Mouse (Mus musculus): ENCODE measurements around the gene Ppp1r13l. TPM values are rescaled to one million over a fixed set of nuclear protein-coding genes. Genes with fewer than 3 reads are reported as not detected.

Ppp1r13l gene
- polyA plus RNA-seq, 1 experiment from 2014 or later = 4.9 TPM

DNA sequence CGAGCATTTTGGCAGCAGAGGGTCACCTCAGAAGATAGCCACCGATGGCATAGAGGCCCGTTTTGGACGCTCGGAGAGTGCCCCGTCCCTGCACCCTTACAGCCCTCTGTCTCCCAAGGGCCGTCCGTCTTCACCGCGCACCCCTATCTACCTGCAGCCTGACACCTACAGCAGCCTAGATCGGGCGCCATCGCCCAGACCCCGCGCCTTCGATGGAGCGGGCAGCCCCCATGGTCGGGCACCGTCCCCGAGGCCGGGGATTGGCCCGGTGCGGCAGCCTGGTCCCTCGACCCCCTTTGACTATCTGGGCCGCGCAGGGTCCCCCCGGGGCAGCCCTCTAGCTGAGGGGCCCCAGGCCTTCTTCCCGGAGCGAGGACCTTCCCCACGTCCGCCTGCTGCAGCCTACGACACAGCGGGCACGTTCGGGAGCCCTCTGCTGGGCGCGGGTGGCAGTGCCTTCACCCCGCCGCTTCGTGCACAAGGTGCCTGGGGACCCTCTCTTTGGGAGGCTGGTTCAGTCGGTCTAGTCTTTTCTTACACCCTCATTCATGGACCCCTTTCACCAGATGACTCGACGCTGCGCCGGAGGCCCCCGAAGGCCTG, 10.4 kb downstream of the Ppp1r13l start:
- Histone ChIP-seq H3K4me3 (ENCODE audit: low read length) (peak overlapping the region; percentile 36), H3K27ac (ENCODE audit: low read length) (no peak overlapping the region), H3K4me1 (replicated peaks; ENCODE audit: control insufficient read depth, insufficient read depth, low read length) (peaks cover 3% of the 10 kb centered on the region), H3K4me2 (ENCODE audit: low read depth, low read length) (peak overlapping the region; percentile 65), H3K9me3 (ENCODE audit: control insufficient read depth, low read length) (no peaks in the 10 kb centered on the region), H3K27me3 (ENCODE audit: control insufficient read depth, insufficient read depth, low read depth, low read length) (no peaks in the 10 kb centered on the region; the same call in 1 of the 2 replicates), H3K9ac (ENCODE audit: low read length) (peak overlapping the region; percentile 56), H3K36me3 (ENCODE audit: control insufficient read depth, insufficient read depth, low read length) (no peaks in the 10 kb centered on the region)
- 12% methylated on average over 46 of the region's 46 CpGs for WGBS
- peak; percentile 61 for ATAC-seq (ENCODE audit: low read depth)

DNA sequence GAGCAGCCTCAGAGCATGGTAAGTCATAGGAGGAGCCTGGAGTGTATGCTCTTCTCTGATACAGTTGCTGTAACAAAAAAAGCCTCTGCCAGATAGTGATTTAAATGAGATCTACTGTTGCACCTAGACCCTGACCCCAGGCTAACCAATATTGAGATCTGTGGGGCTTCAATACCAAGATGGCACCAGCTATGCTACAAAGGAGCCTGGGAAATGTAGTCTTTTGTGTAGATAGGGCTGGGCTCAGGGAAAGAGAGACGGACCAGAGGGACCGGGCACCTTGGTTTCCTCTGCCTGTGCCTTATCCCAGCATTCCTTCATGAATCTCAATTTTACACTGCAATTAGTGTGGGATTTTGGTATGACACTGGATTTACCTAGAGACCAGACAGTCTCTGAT, 13.8 kb downstream of the Ppp1r13l start:
- H3K4me2 ChIP-seq (ENCODE audit: low read depth, low read length) = no peak overlapping the region
- no peaks in the 10 kb centered on the region for H3K36me3 ChIP-seq (ENCODE audit: control insufficient read depth, insufficient read depth, low read length)
- no peak for ATAC-seq (ENCODE audit: low read depth)
- H3K9me3 ChIP-seq (ENCODE audit: control insufficient read depth, low read length) = no peaks in the 10 kb centered on the region
- H3K4me3 ChIP-seq (ENCODE audit: low read length) = no peak overlapping the region
- H3K27me3 ChIP-seq (ENCODE audit: control insufficient read depth, insufficient read depth, low read depth, low read length) = no peaks in the 10 kb centered on the region; the same call in 1 of the 2 replicates
- H3K27ac ChIP-seq (ENCODE audit: low read length) = no peak overlapping the region
- H3K9ac ChIP-seq (ENCODE audit: low read length) = no peak overlapping the region
- peaks cover 3% of the 10 kb centered on the region for H3K4me1 ChIP-seq (replicated peaks; ENCODE audit: control insufficient read depth, insufficient read depth, low read length)
- WGBS = 91% methylated on average over 2 of the region's 2 CpGs

DNA sequence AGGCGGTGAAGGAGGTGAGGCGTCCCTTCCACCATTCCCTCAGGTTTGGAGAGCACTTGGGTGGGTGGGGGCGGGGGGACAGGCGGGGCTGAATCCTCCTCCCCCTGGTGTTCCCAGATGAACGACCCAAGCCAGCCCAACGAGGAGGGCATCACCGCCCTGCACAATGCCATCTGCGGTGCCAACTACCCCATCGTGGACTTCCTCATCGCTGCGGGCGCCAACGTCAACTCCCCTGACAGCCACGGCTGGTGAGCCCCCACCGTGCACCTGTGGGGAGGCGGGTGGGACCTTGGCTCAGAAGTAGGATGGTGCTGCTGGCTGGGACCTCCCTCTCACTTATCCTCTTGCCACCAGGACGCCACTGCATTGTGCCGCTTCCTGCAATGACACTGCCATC, 15.8 kb downstream of the Ppp1r13l start:
- Histone ChIP-seq H3K4me3 (ENCODE audit: low read length) (no peak overlapping the region), H3K27ac (ENCODE audit: low read length) (no peak overlapping the region), H3K27me3 (ENCODE audit: control insufficient read depth, insufficient read depth, low read depth, low read length) (no peaks in the 10 kb centered on the region), H3K4me1 (replicated peaks; ENCODE audit: control insufficient read depth, insufficient read depth, low read length) (no peaks in the 10 kb centered on the region), H3K9ac (ENCODE audit: low read length) (no peak overlapping the region), H3K9me3 (ENCODE audit: control insufficient read depth, low read length) (no peaks in the 10 kb centered on the region), H3K4me2 (ENCODE audit: low read depth, low read length) (no peak overlapping the region), H3K36me3 (ENCODE audit: control insufficient read depth, insufficient read depth, low read length) (no peaks in the 10 kb centered on the region)
- WGBS = 72% methylated on average over 18 of the region's 18 CpGs
- no peak for ATAC-seq (ENCODE audit: low read depth)

DNA sequence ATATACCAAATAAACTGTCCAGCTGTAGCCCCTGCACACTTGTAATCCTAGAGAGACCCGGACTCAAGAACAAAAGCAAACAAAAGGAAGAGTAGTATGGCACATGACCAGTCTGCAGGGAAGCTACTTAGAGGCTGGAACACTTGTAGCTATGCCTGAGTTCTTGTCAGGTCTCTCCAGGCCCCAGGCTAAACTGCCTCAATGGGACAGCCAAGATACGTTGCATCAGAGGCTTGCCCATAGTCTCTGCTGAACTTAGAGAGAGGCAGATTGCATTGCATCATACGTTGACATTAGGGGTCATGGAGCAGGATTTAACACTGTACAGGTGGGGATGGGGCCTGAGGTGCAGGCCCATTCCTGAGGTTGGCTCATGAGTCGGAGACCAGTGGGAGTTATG, 16.5 kb downstream of the Ppp1r13l start:
- no peak overlapping the region for H3K9ac ChIP-seq (ENCODE audit: low read length)
- 67% methylated on average over 4 of the region's 4 CpGs for WGBS
- H3K27me3 ChIP-seq (ENCODE audit: control insufficient read depth, insufficient read depth, low read depth, low read length) = no peaks in the 10 kb centered on the region
- no peak overlapping the region for H3K4me2 ChIP-seq (ENCODE audit: low read depth, low read length)
- no peak overlapping the region for H3K27ac ChIP-seq (ENCODE audit: low read length)
- ATAC-seq (ENCODE audit: low read depth) = 0 out of 2 replicates have a peak, but pooled peaks have one; percentile 11
- no peaks in the 10 kb centered on the region for H3K36me3 ChIP-seq (ENCODE audit: control insufficient read depth, insufficient read depth, low read length)
- no peaks in the 10 kb centered on the region for H3K4me1 ChIP-seq (replicated peaks; ENCODE audit: control insufficient read depth, insufficient read depth, low read length)
- no peak overlapping the region for H3K4me3 ChIP-seq (ENCODE audit: low read length)
- H3K9me3 ChIP-seq (ENCODE audit: control insufficient read depth, low read length) = no peaks in the 10 kb centered on the region

DNA sequence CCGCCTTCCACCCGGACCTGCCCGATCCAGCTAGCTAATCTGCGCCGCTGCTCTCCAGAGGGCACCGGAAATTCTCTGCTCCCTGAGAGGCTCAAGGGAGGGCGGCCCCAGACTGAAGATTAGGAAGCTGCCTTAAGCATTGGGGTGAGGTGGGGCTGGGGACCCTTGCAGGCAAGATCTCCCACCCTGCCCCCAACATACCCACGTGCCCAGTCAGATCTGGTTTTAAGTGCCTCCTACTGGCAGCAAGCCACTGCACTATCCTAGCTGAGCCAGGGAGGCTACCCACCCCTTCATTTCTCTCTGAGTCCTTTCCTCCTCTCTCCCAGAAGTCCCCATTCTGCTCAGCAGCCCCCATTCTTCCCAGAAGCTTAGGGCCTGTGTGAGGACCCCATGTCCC, 18.5 kb downstream of the Ppp1r13l start:
- Histone ChIP-seq H3K27ac (ENCODE audit: low read length) (no peak overlapping the region), H3K9ac (ENCODE audit: low read length) (no peak overlapping the region), H3K9me3 (ENCODE audit: control insufficient read depth, low read length) (no peaks in the 10 kb centered on the region), H3K36me3 (ENCODE audit: control insufficient read depth, insufficient read depth, low read length) (no peaks in the 10 kb centered on the region), H3K4me1 (replicated peaks; ENCODE audit: control insufficient read depth, insufficient read depth, low read length) (peaks cover 7% of the 10 kb centered on the region), H3K4me3 (ENCODE audit: low read length) (no peak overlapping the region), H3K4me2 (ENCODE audit: low read depth, low read length) (no peak overlapping the region), H3K27me3 (ENCODE audit: control insufficient read depth, insufficient read depth, low read depth, low read length) (no peaks in the 10 kb centered on the region)
- 66% methylated on average over 7 of the region's 8 CpGs for WGBS
- no peak for ATAC-seq (ENCODE audit: low read depth)

DNA sequence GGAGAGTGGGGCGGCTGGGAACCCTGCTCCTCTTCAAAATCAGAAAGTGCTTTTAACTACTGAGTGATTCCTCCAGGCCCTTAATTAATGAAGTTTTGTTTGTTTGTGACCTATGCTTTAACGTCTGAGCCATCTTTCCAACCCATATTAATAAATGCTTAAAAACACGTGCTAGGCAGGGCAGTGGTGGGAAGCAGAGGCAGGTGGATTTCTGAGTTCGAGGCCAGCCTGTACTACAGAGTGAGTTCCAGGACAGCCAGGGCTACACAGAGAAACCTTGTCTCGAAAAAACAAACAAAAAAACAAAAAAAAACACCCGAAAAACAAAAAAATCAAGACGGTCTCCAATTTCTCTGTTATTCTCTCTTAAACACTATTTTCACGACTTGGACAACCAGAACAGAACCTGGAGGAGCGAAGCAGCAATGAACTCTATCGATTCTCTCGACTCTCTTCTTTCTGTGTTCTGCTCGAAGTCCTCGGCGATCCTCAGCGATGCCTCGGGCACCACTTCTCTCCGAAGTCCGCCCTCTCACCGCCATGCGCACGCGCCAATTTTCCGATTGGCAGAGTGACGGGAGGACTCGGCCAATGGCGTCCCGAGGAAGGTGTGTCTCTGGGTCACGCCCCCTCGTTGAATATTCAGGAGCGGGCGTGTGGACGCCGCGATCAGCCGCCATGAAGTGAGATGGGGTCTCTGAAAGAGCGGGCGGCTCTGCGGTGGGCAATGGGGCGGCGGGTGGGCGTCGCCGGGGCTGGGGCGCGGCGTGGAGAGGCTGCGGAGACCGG, 22.0 kb downstream of the Ppp1r13l start, which contains the start of gene Ercc2:
Ercc2 (plus strand) TSS at position 634 of the 789 bp plus-strand sequence.
- peaks cover 13% of the 10 kb centered on the region for H3K4me1 ChIP-seq (replicated peaks; ENCODE audit: control insufficient read depth, insufficient read depth, low read length)
- 5% methylated on average over 43 of the region's 48 CpGs for WGBS
- no peaks in the 10 kb centered on the region for H3K9me3 ChIP-seq (ENCODE audit: control insufficient read depth, low read length)
- H3K4me2 ChIP-seq (ENCODE audit: low read depth, low read length) = peak within 1 kb of the TSS; percentile 96
- H3K4me3 ChIP-seq (ENCODE audit: low read length) = peak within 1 kb of the TSS; percentile 98
- peak; percentile 99 for ATAC-seq (ENCODE audit: low read depth)
- no peaks in the 10 kb centered on the region for H3K27me3 ChIP-seq (ENCODE audit: control insufficient read depth, insufficient read depth, low read depth, low read length)
- peak within 1 kb of the TSS; percentile 87 for H3K9ac ChIP-seq (ENCODE audit: low read length)
- H3K27ac ChIP-seq (ENCODE audit: low read length) = peak within 1 kb of the TSS; percentile 10; the same call in 1 of the 2 replicates
- peaks cover 15% of the 10 kb centered on the region for H3K36me3 ChIP-seq (ENCODE audit: control insufficient read depth, insufficient read depth, low read length)

DNA sequence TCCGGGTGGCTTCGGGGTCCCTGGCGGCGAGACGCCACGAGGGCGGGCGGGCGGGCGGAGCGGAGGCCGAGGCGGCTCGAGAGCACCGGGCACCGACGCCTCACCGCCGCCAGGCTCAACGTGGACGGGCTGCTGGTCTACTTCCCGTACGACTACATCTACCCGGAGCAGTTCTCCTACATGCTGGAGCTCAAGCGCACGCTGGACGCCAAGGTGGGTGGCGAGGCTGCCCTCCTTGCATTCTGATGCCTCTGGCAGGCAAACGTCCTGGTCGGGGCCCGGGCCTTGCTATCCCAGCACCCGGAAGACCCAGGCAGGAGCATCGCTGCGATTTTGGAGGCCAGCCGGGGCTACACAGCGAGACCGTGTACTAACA, 22.6 kb downstream of the Ppp1r13l start:
- WGBS = under 1% methylated on average over 29 of the region's 37 CpGs
- H3K36me3 ChIP-seq (ENCODE audit: control insufficient read depth, insufficient read depth, low read length) = peaks cover 21% of the 10 kb centered on the region

DNA sequence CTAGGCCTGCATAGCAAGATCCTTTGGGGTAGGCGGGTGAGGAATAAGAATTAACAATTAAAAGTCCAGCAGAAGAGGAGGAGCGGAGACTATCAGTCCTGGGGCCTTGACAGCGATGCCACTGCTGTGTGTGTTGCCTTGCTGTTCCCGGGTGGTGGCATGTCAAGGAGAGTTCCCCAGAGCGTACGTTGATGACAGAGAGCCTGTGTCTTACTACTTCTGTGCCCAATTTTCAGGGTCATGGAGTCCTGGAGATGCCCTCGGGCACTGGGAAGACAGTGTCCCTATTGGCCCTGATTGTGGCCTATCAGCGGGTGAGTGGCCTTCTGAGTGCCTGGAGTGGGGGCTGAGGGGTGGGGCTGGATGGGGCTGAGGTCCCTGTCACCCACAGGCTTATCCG, 24.2 kb downstream of the Ppp1r13l start:
- Histone ChIP-seq H3K9me3 (ENCODE audit: control insufficient read depth, low read length) (no peaks in the 10 kb centered on the region), H3K27ac (ENCODE audit: low read length) (no peak overlapping the region), H3K4me1 (replicated peaks; ENCODE audit: control insufficient read depth, insufficient read depth, low read length) (peaks cover 13% of the 10 kb centered on the region), H3K27me3 (ENCODE audit: control insufficient read depth, insufficient read depth, low read depth, low read length) (no peaks in the 10 kb centered on the region), H3K4me3 (ENCODE audit: low read length) (no peak overlapping the region), H3K36me3 (ENCODE audit: control insufficient read depth, insufficient read depth, low read length) (peaks cover 32% of the 10 kb centered on the region), H3K4me2 (ENCODE audit: low read depth, low read length) (no peak overlapping the region), H3K9ac (ENCODE audit: low read length) (no peak overlapping the region)
- 90% methylated on average over 9 of the region's 9 CpGs for WGBS
- ATAC-seq (ENCODE audit: low read depth) = no peak

More for the DNA sequence above, 22.6 kb downstream of the Ppp1r13l start:
- H3K9me3 ChIP-seq (ENCODE audit: control insufficient read depth, low read length) = no peaks in the 10 kb centered on the region
- peak overlapping the region; percentile 10; the same call in 1 of the 2 replicates for H3K27ac ChIP-seq (ENCODE audit: low read length)
- H3K4me2 ChIP-seq (ENCODE audit: low read depth, low read length) = peak overlapping the region; percentile 96
- H3K4me1 ChIP-seq (replicated peaks; ENCODE audit: control insufficient read depth, insufficient read depth, low read length) = peaks cover 13% of the 10 kb centered on the region
- peak overlapping the region; percentile 87 for H3K9ac ChIP-seq (ENCODE audit: low read length)
- peak; percentile 57; the same call in 1 of the 2 replicates for ATAC-seq (ENCODE audit: low read depth)
- H3K27me3 ChIP-seq (ENCODE audit: control insufficient read depth, insufficient read depth, low read depth, low read length) = no peaks in the 10 kb centered on the region
- peak overlapping the region; percentile 98 for H3K4me3 ChIP-seq (ENCODE audit: low read length)

DNA sequence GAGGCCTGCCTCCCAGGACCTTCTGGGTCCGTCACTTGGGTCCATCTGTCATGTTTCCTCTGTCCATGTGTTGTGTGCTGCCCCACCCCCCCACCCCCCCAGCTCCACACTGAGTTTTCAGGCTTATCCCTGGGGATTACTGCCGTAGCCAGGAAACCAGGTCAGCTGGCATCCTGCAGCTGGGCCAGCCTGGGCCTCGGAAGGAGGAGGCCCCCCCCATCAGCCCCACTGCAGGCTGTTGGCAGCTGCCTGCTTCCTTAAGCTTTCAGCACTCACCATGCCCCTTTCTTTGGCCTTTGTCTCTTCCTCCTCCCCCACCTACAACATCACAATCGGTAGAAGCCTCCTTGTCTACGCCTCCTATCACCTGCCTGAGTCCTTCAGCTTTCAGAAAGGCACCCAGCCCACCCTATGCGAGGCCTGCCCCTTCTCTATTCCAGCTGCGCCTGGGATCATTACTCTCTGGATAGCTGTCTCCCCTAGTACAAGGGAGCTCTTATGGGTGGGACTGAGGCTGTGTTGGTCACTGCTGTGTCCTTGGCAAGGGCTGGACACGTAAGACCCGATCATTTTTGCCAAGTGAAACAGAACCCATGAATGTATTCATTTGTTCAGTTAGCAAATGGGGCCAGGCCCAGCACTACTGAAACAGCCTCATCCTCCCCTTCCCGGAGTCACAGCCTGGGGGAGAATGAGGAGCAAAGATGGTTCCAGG, 29.3 kb downstream of the Ppp1r13l start:
- Histone ChIP-seq H3K27ac (ENCODE audit: low read length) (no peak overlapping the region), H3K4me1 (replicated peaks; ENCODE audit: control insufficient read depth, insufficient read depth, low read length) (no peaks in the 10 kb centered on the region), H3K4me2 (ENCODE audit: low read depth, low read length) (no peak overlapping the region), H3K36me3 (ENCODE audit: control insufficient read depth, insufficient read depth, low read length) (peaks cover 57% of the 10 kb centered on the region), H3K4me3 (ENCODE audit: low read length) (no peak overlapping the region), H3K9me3 (ENCODE audit: control insufficient read depth, low read length) (no peaks in the 10 kb centered on the region), H3K9ac (ENCODE audit: low read length) (no peak overlapping the region), H3K27me3 (ENCODE audit: control insufficient read depth, insufficient read depth, low read depth, low read length) (no peaks in the 10 kb centered on the region)
- 80% methylated on average over 10 of the region's 10 CpGs for WGBS
- ATAC-seq (ENCODE audit: low read depth) = no peak

Data from lung, embryonic 16.5 days (tissue).